Mouse (Mus musculus): ENCODE data around the gene Vmn1r217. TPM values are rescaled to one million over a fixed set of nuclear protein-coding genes. Genes with fewer than 3 reads are reported as not detected.
"Not testable (repeated sequence)": the region's sequence is repeated elsewhere in the genome, so short reads cannot be mapped to it uniquely, and the experiment has no call there.

Gene Vmn1r217
- total RNA-seq (2014; rRNA removed) (not detected in 2 replicates), polyA plus RNA-seq (2012; rRNA removed) (not detected in 2 replicates)

- H3K79me2 ChIP-seq (ENCODE audit: control insufficient read depth, insufficient read depth, low read length); H3K4me3 ChIP-seq (ENCODE audit: insufficient read depth, low read depth, low read length); H3K27ac ChIP-seq (replicated peaks; ENCODE audit: insufficient read depth, low read depth, low read length); H3K27me3 ChIP-seq (ENCODE audit: control insufficient read depth, insufficient read depth, low read length); H3K9ac ChIP-seq (ENCODE audit: low read depth, low read length); H3K4me1 ChIP-seq (ENCODE audit: control insufficient read depth, insufficient read depth, low read length); H3K36me3 ChIP-seq (ENCODE audit: control insufficient read depth, insufficient read depth, low read length): not testable (repeated sequence)
- DNase-seq (ENCODE audit: extremely low read depth, low read depth, low spot score), result peak; percentile 5
- WGBS, result 56% methylated on average over 1 of the region's 1 CpGs
Observed at GRCm38 (mm10) chr13:23118126-23118525, at the start of gene Vmn1r217. Vmn1r217 (minus strand) TSS chr13:23118226.

DNA sequence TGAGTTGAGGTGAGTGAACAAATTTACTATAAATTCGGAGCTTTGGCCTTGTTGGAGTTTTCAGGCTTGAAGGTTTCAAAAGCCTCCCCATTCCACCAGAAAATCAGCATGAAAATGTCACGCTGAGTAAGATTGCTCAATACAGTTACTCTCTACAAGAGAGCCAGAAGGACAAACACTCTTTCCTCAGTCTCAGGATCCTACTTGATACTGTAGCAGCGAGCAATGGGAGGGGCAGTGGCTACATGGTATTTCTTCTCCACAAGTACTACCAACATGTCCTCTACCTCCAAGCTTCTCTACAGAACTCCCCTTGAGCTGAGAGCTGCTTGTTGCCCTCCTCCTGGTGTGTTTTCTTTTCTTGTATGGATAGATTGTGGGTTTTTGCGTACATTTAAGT is 48.4 kb upstream of the Vmn1r217 start:
- WGBS, result 74% methylated on average over 4 of the region's 4 CpGs
- H3K9ac ChIP-seq (ENCODE audit: low read depth, low read length); H3K27me3 ChIP-seq (ENCODE audit: control insufficient read depth, insufficient read depth, low read length); H3K4me1 ChIP-seq (ENCODE audit: control insufficient read depth, insufficient read depth, low read length); H3K79me2 ChIP-seq (ENCODE audit: control insufficient read depth, insufficient read depth, low read length); DNase-seq (ENCODE audit: extremely low read depth, low read depth, low spot score); H3K36me3 ChIP-seq (ENCODE audit: control insufficient read depth, insufficient read depth, low read length); H3K27ac ChIP-seq (replicated peaks; ENCODE audit: insufficient read depth, low read depth, low read length); H3K4me3 ChIP-seq (ENCODE audit: insufficient read depth, low read depth, low read length): not testable (repeated sequence)

DNA sequence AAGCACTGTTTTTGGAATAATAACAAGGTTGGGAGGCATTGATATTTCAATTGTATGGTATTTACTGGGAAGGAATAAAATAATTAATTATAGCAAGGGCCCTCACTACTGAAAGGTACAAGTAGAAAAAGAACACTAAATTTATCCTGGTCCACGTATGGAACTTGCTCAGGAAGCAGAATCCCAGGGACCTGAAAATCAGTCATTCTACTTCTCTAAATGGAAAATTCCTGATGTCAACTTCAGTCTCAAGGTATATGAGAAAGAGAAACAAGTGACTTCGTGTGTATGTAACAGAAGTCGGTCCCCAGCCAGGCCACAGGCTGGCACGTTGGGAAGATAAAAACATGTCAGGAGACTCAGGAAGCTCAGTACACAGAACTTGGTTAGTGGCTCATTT is 41.0 kb upstream of the Vmn1r217 start, which contains the start of gene Vmn1r219:
TSS of gene Vmn1r219 (plus strand) at position 301 of the 400 bp plus-strand sequence.
- H3K9ac ChIP-seq (ENCODE audit: low read depth, low read length), result no peak within 1 kb of the TSS
- 64% methylated on average over 4 of the region's 4 CpGs for WGBS

DNA sequence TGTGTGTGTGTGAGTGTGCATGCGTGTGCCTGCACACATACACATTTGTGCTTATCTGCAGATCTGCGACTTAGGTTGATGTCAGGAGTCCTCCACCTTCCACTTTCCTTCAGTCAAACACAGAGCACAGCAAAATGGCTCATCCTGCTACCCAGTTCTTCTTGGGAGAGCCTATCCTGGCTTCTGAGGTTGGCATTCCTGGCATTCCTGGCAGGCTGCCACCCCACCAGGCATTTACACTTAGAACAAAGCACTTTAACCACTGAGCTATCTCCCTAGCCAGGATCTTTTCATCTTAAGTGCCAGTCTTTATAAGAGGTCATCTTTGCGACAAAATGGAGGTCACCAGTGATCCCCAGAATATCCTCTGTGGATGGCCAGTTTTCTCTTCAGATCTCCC is 39.8 kb upstream of the Vmn1r217 start:
- H3K27ac ChIP-seq (replicated peaks; ENCODE audit: insufficient read depth, low read depth, low read length), result no peak overlapping the region
- 71% methylated on average over 3 of the region's 3 CpGs for WGBS
- no peak for DNase-seq (ENCODE audit: extremely low read depth, low read depth, low spot score)

More for the DNA sequence above, 41.0 kb upstream of the Vmn1r217 start, which contains the start of gene Vmn1r219:
- H3K27ac ChIP-seq (replicated peaks; ENCODE audit: insufficient read depth, low read depth, low read length), result no peak within 1 kb of the TSS
- H3K4me1 ChIP-seq (ENCODE audit: control insufficient read depth, insufficient read depth, low read length), result no peaks in the 10 kb centered on the region
- no peaks in the 10 kb centered on the region for H3K27me3 ChIP-seq (ENCODE audit: control insufficient read depth, insufficient read depth, low read length)
- H3K79me2 ChIP-seq (ENCODE audit: control insufficient read depth, insufficient read depth, low read length), result no peaks in the 10 kb centered on the region
- DNase-seq (ENCODE audit: extremely low read depth, low read depth, low spot score), result no peak
- no peaks in the 10 kb centered on the region for H3K36me3 ChIP-seq (ENCODE audit: control insufficient read depth, insufficient read depth, low read length)
- TF ChIP-seq POLR2A (IDR thresholded peaks at IDR 0.05; ENCODE audit: extremely low read depth, insufficient read depth, low read length) (no peak), CTCF (IDR thresholded peaks at IDR 0.05; ENCODE audit: low read depth, low read length) (no peak)
- no peak within 1 kb of the TSS for H3K4me3 ChIP-seq (ENCODE audit: insufficient read depth, low read depth, low read length)

DNA sequence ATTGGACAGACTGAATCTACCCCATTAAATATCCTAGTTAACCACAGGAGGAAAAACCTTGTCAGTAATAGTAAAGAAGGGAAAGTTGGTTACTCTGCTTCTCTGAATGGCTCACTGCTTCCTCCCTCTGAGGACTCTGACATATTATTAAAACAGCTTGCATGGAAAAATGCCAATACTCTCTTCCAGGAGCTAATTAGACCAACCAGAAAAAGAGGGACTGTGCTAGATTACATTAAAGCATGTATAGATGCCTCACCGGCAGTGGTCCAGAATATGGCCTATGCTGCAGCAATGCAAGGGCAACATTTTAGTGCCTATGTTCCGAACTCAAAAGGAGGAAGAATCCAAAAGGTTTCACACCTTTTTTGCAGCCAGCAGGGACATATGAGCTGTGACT is 20.9 kb upstream of the Vmn1r217 start:
- DNase-seq (ENCODE audit: extremely low read depth, low read depth, low spot score), result no peak
- no peak overlapping the region for H3K9ac ChIP-seq (ENCODE audit: low read depth, low read length)
- H3K79me2 ChIP-seq (ENCODE audit: control insufficient read depth, insufficient read depth, low read length), result no peaks in the 10 kb centered on the region
- no peaks in the 10 kb centered on the region for H3K27me3 ChIP-seq (ENCODE audit: control insufficient read depth, insufficient read depth, low read length)
- WGBS, result 84% methylated on average over 2 of the region's 2 CpGs
- no peaks in the 10 kb centered on the region for H3K4me1 ChIP-seq (ENCODE audit: control insufficient read depth, insufficient read depth, low read length)
- H3K27ac ChIP-seq (replicated peaks; ENCODE audit: insufficient read depth, low read depth, low read length), result no peak overlapping the region
- no peaks in the 10 kb centered on the region for H3K36me3 ChIP-seq (ENCODE audit: control insufficient read depth, insufficient read depth, low read length)
- no peak overlapping the region for H3K4me3 ChIP-seq (ENCODE audit: insufficient read depth, low read depth, low read length)
- no peak for TF ChIP-seq CTCF (IDR thresholded peaks at IDR 0.05; ENCODE audit: low read depth, low read length)
- TF ChIP-seq POLR2A (IDR thresholded peaks at IDR 0.05; ENCODE audit: extremely low read depth, insufficient read depth, low read length), result no peak

More for the DNA sequence above, 39.8 kb upstream of the Vmn1r217 start:
- Histone ChIP-seq H3K9ac (ENCODE audit: low read depth, low read length) (no peak overlapping the region), H3K4me1 (ENCODE audit: control insufficient read depth, insufficient read depth, low read length) (no peaks in the 10 kb centered on the region), H3K4me3 (ENCODE audit: insufficient read depth, low read depth, low read length) (no peak overlapping the region), H3K36me3 (ENCODE audit: control insufficient read depth, insufficient read depth, low read length) (no peaks in the 10 kb centered on the region), H3K27me3 (ENCODE audit: control insufficient read depth, insufficient read depth, low read length) (no peaks in the 10 kb centered on the region), H3K79me2 (ENCODE audit: control insufficient read depth, insufficient read depth, low read length) (no peaks in the 10 kb centered on the region)
- TF ChIP-seq POLR2A (IDR thresholded peaks at IDR 0.05; ENCODE audit: extremely low read depth, insufficient read depth, low read length) (no peak), CTCF (IDR thresholded peaks at IDR 0.05; ENCODE audit: low read depth, low read length) (no peak)

GRCm38 (mm10) chr13:23133501-23133900 is 15.5 kb upstream of the Vmn1r217 start:
- WGBS, result 74% methylated on average over 1 of the region's 1 CpGs

More at GRCm38 (mm10) chr13:23133501-23133900, 15.5 kb upstream of the Vmn1r217 start:
- H3K36me3 ChIP-seq (ENCODE audit: control insufficient read depth, insufficient read depth, low read length), result no peaks in the 10 kb centered on the region
- H3K27ac ChIP-seq (replicated peaks; ENCODE audit: insufficient read depth, low read depth, low read length), result no peak overlapping the region
- no peak overlapping the region for H3K9ac ChIP-seq (ENCODE audit: low read depth, low read length)
- no peaks in the 10 kb centered on the region for H3K4me1 ChIP-seq (ENCODE audit: control insufficient read depth, insufficient read depth, low read length)
- TF ChIP-seq POLR2A (IDR thresholded peaks at IDR 0.05; ENCODE audit: extremely low read depth, insufficient read depth, low read length) (no peak), CTCF (IDR thresholded peaks at IDR 0.05; ENCODE audit: low read depth, low read length) (no peak)
- H3K27me3 ChIP-seq (ENCODE audit: control insufficient read depth, insufficient read depth, low read length), result no peaks in the 10 kb centered on the region
- no peak for DNase-seq (ENCODE audit: extremely low read depth, low read depth, low spot score)
- no peak overlapping the region for H3K4me3 ChIP-seq (ENCODE audit: insufficient read depth, low read depth, low read length)
- no peaks in the 10 kb centered on the region for H3K79me2 ChIP-seq (ENCODE audit: control insufficient read depth, insufficient read depth, low read length)
